Mouse (Mus musculus): Measurements from ENCODE around the gene Napepld. TPM values are rescaled to one million over a fixed set of nuclear protein-coding genes. Genes with fewer than 3 reads are reported as not detected.
A peak's percentile ranks its signal among the peaks of the same experiment; 100 is the strongest.
"Not testable (repeated sequence)": the region's sequence is repeated elsewhere in the genome, so short reads cannot be mapped to it uniquely, and the experiment has no call there.

Napepld gene
- polyA plus RNA-seq, 1 experiment from 2014 or later, result 3.6 TPM

- 86% methylated on average over 10 of the region's 10 CpGs for WGBS
- no peak for ATAC-seq (ENCODE audit: insufficient read depth, low FRiP score)
Measured at GRCm38 (mm10) chr5:21717165-21717715, 16.0 kb upstream of the Napepld start.

GRCm38 (mm10) chr5:21714447-21714846, 13.3 kb upstream of the Napepld start:
- H3K4me2 ChIP-seq (ENCODE audit: low read depth, low read length), result no peak overlapping the region
- no peaks in the 10 kb centered on the region for H3K27me3 ChIP-seq (ENCODE audit: control insufficient read depth, insufficient read depth, low read length)
- H3K36me3 ChIP-seq (ENCODE audit: control insufficient read depth, insufficient read depth, low read length), result no peaks in the 10 kb centered on the region
- no peak overlapping the region for H3K9ac ChIP-seq (ENCODE audit: low read length)
- ATAC-seq (ENCODE audit: insufficient read depth, low FRiP score), result no peak
- no peaks in the 10 kb centered on the region for H3K9me3 ChIP-seq (replicated peaks; ENCODE audit: control insufficient read depth, low read length)
- no peak overlapping the region for H3K4me3 ChIP-seq (replicated peaks; ENCODE audit: low read length)
- H3K4me1 ChIP-seq (ENCODE audit: control insufficient read depth, insufficient read depth, low read length), result no peaks in the 10 kb centered on the region
- 89% methylated on average over 4 of the region's 4 CpGs for WGBS
- no peak overlapping the region for H3K27ac ChIP-seq (ENCODE audit: low read length)

More at GRCm38 (mm10) chr5:21717165-21717715, 16.0 kb upstream of the Napepld start:
- H3K4me1 ChIP-seq (ENCODE audit: control insufficient read depth, insufficient read depth, low read length), result no peaks in the 10 kb centered on the region
- no peak overlapping the region for H3K27ac ChIP-seq (ENCODE audit: low read length)
- no peaks in the 10 kb centered on the region for H3K27me3 ChIP-seq (ENCODE audit: control insufficient read depth, insufficient read depth, low read length)
- H3K9ac ChIP-seq (ENCODE audit: low read length), result no peak overlapping the region
- no peak overlapping the region for H3K4me2 ChIP-seq (ENCODE audit: low read depth, low read length)
- H3K36me3 ChIP-seq (ENCODE audit: control insufficient read depth, insufficient read depth, low read length), result no peaks in the 10 kb centered on the region
- no peak overlapping the region for H3K4me3 ChIP-seq (replicated peaks; ENCODE audit: low read length)
- H3K9me3 ChIP-seq (replicated peaks; ENCODE audit: control insufficient read depth, low read length), result no peaks in the 10 kb centered on the region

GRCm38 (mm10) chr5:21712127-21712715, 11.0 kb upstream of the Napepld start:
- Histone ChIP-seq H3K9me3 (replicated peaks; ENCODE audit: control insufficient read depth, low read length) (no peaks in the 10 kb centered on the region), H3K36me3 (ENCODE audit: control insufficient read depth, insufficient read depth, low read length) (no peaks in the 10 kb centered on the region), H3K27ac (ENCODE audit: low read length) (no peak overlapping the region), H3K4me3 (replicated peaks; ENCODE audit: low read length) (no peak overlapping the region), H3K4me2 (ENCODE audit: low read depth, low read length) (no peak overlapping the region), H3K27me3 (ENCODE audit: control insufficient read depth, insufficient read depth, low read length) (no peaks in the 10 kb centered on the region), H3K9ac (ENCODE audit: low read length) (no peak overlapping the region), H3K4me1 (ENCODE audit: control insufficient read depth, insufficient read depth, low read length) (no peaks in the 10 kb centered on the region)
- no peak for ATAC-seq (ENCODE audit: insufficient read depth, low FRiP score)
- 53% methylated on average over 13 of the region's 13 CpGs for WGBS

GRCm38 (mm10) chr5:21708011-21708410, 6.8 kb upstream of the Napepld start:
- not testable (repeated sequence) for ATAC-seq (ENCODE audit: insufficient read depth, low FRiP score); H3K4me1 ChIP-seq (ENCODE audit: control insufficient read depth, insufficient read depth, low read length); H3K4me3 ChIP-seq (replicated peaks; ENCODE audit: low read length); H3K27me3 ChIP-seq (ENCODE audit: control insufficient read depth, insufficient read depth, low read length); H3K36me3 ChIP-seq (ENCODE audit: control insufficient read depth, insufficient read depth, low read length); H3K4me2 ChIP-seq (ENCODE audit: low read depth, low read length); H3K9me3 ChIP-seq (replicated peaks; ENCODE audit: control insufficient read depth, low read length); H3K9ac ChIP-seq (ENCODE audit: low read length); H3K27ac ChIP-seq (ENCODE audit: low read length)
- WGBS, result 85% methylated on average over 8 of the region's 8 CpGs

GRCm38 (mm10) chr5:21706546-21706945, 5.3 kb upstream of the Napepld start:
- Histone ChIP-seq H3K4me2 (ENCODE audit: low read depth, low read length) (no peak overlapping the region), H3K4me3 (replicated peaks; ENCODE audit: low read length) (no peak overlapping the region), H3K27me3 (ENCODE audit: control insufficient read depth, insufficient read depth, low read length) (no peaks in the 10 kb centered on the region), H3K36me3 (ENCODE audit: control insufficient read depth, insufficient read depth, low read length) (no peaks in the 10 kb centered on the region), H3K27ac (ENCODE audit: low read length) (no peak overlapping the region), H3K9me3 (replicated peaks; ENCODE audit: control insufficient read depth, low read length) (no peaks in the 10 kb centered on the region), H3K4me1 (ENCODE audit: control insufficient read depth, insufficient read depth, low read length) (no peaks in the 10 kb centered on the region), H3K9ac (ENCODE audit: low read length) (no peak overlapping the region)
- 87% methylated on average over 4 of the region's 4 CpGs for WGBS
- ATAC-seq (ENCODE audit: insufficient read depth, low FRiP score), result no peak

GRCm38 (mm10) chr5:21703708-21704107, 2.5 kb upstream of the Napepld start:
- Histone ChIP-seq H3K4me3 (replicated peaks; ENCODE audit: low read length) (no peak overlapping the region), H3K9me3 (replicated peaks; ENCODE audit: control insufficient read depth, low read length) (no peaks in the 10 kb centered on the region), H3K36me3 (ENCODE audit: control insufficient read depth, insufficient read depth, low read length) (no peaks in the 10 kb centered on the region), H3K4me1 (ENCODE audit: control insufficient read depth, insufficient read depth, low read length) (no peaks in the 10 kb centered on the region), H3K9ac (ENCODE audit: low read length) (no peak overlapping the region), H3K27me3 (ENCODE audit: control insufficient read depth, insufficient read depth, low read length) (no peaks in the 10 kb centered on the region), H3K27ac (ENCODE audit: low read length) (no peak overlapping the region), H3K4me2 (ENCODE audit: low read depth, low read length) (no peak overlapping the region)
- 70% methylated on average over 3 of the region's 3 CpGs for WGBS
- no peak for ATAC-seq (ENCODE audit: insufficient read depth, low FRiP score)

GRCm38 (mm10) chr5:21702873-21703475, 1.8 kb upstream of the Napepld start:
- no peak overlapping the region for H3K27ac ChIP-seq (ENCODE audit: low read length)

GRCm38 (mm10) chr5:21702009-21702364, 791 bp upstream of the Napepld start:
- Histone ChIP-seq H3K27me3 (ENCODE audit: control insufficient read depth, insufficient read depth, low read length) (no peaks in the 10 kb centered on the region), H3K27ac (ENCODE audit: low read length) (peak overlapping the region; percentile 92), H3K9me3 (replicated peaks; ENCODE audit: control insufficient read depth, low read length) (no peaks in the 10 kb centered on the region), H3K4me2 (ENCODE audit: low read depth, low read length) (peak overlapping the region; percentile 79), H3K9ac (ENCODE audit: low read length) (peak overlapping the region; percentile 86), H3K4me1 (ENCODE audit: control insufficient read depth, insufficient read depth, low read length) (no peaks in the 10 kb centered on the region), H3K4me3 (replicated peaks; ENCODE audit: low read length) (peak overlapping the region; percentile 64), H3K36me3 (ENCODE audit: control insufficient read depth, insufficient read depth, low read length) (no peaks in the 10 kb centered on the region)
- no peak for ATAC-seq (ENCODE audit: insufficient read depth, low FRiP score)
- 51% methylated on average over 2 of the region's 2 CpGs for WGBS

More at GRCm38 (mm10) chr5:21702873-21703475, 1.8 kb upstream of the Napepld start:
- no peak overlapping the region for H3K4me3 ChIP-seq (replicated peaks; ENCODE audit: low read length)
- no peaks in the 10 kb centered on the region for H3K4me1 ChIP-seq (ENCODE audit: control insufficient read depth, insufficient read depth, low read length)
- no peaks in the 10 kb centered on the region for H3K9me3 ChIP-seq (replicated peaks; ENCODE audit: control insufficient read depth, low read length)
- H3K27me3 ChIP-seq (ENCODE audit: control insufficient read depth, insufficient read depth, low read length), result no peaks in the 10 kb centered on the region
- 63% methylated on average over 6 of the region's 6 CpGs for WGBS
- H3K4me2 ChIP-seq (ENCODE audit: low read depth, low read length), result no peak overlapping the region
- ATAC-seq (ENCODE audit: insufficient read depth, low FRiP score), result no peak
- no peak overlapping the region for H3K9ac ChIP-seq (ENCODE audit: low read length)
- H3K36me3 ChIP-seq (ENCODE audit: control insufficient read depth, insufficient read depth, low read length), result no peaks in the 10 kb centered on the region

GRCm38 (mm10) chr5:21700934-21701333, 262 bp downstream of the Napepld start:
- Histone ChIP-seq H3K27me3 (ENCODE audit: control insufficient read depth, insufficient read depth, low read length) (no peaks in the 10 kb centered on the region), H3K9ac (ENCODE audit: low read length) (peak overlapping the region; percentile 77), H3K4me3 (replicated peaks; ENCODE audit: low read length) (peak overlapping the region; percentile 64), H3K4me2 (ENCODE audit: low read depth, low read length) (peak overlapping the region; percentile 92), H3K9me3 (replicated peaks; ENCODE audit: control insufficient read depth, low read length) (no peaks in the 10 kb centered on the region), H3K27ac (ENCODE audit: low read length) (no peak overlapping the region; the same call in 1 of the 2 replicates), H3K36me3 (ENCODE audit: control insufficient read depth, insufficient read depth, low read length) (no peaks in the 10 kb centered on the region), H3K4me1 (ENCODE audit: control insufficient read depth, insufficient read depth, low read length) (no peaks in the 10 kb centered on the region)
- ATAC-seq (ENCODE audit: insufficient read depth, low FRiP score), result no peak; the same call in 1 of the 2 replicates
- 0% methylated on average over 22 of the region's 22 CpGs for WGBS
